Mouse (Mus musculus): ENCODE measurements around the gene Ampd2. TPM values are rescaled to one million over a fixed set of nuclear protein-coding genes. Genes with fewer than 3 reads are reported as not detected.

Gene Ampd2
- total RNA-seq, 4 experiments from 2014 or later = 3.1 to 4.4 (median 3.6) TPM

GRCm38 (mm10) chr3:108069231-108069870, 17.1 kb downstream of the Ampd2 start:
- peak in 1 of 2 experiments; percentile 22 for DNase-seq (ENCODE audit: low spot score in 2 of 2)

GRCm38 (mm10) chr3:108068826-108069225, 17.6 kb downstream of the Ampd2 start:
- DNase-seq (ENCODE audit: low spot score in 2 of 2) = no peak

GRCm38 (mm10) chr3:108067370-108067934, 19.0 kb downstream of the Ampd2 start:
- DNase-seq (ENCODE audit: low spot score in 2 of 2) = no peak

GRCm38 (mm10) chr3:108065551-108065950, 20.9 kb downstream of the Ampd2 start:
- DNase-seq (ENCODE audit: low spot score in 2 of 2) = no peak

- DNase-seq (ENCODE audit: low spot score in 2 of 2) = no peak
Observed at GRCm38 (mm10) chr3:108064672-108065071, 21.8 kb downstream of the Ampd2 start.

- DNase-seq (ENCODE audit: low spot score in 2 of 2) = no peak
Observed at GRCm38 (mm10) chr3:108062648-108063047, 23.8 kb downstream of the Ampd2 start.

- DNase-seq (ENCODE audit: low spot score in 2 of 2) = no peak
Observed at GRCm38 (mm10) chr3:108061420-108061819, 25.0 kb downstream of the Ampd2 start.

- no peak for DNase-seq (ENCODE audit: low spot score in 2 of 2)
Observed at GRCm38 (mm10) chr3:108050493-108050892, 36.0 kb downstream of the Ampd2 start.

GRCm38 (mm10) chr3:108048306-108048705, 38.1 kb downstream of the Ampd2 start:
- DNase-seq (ENCODE audit: low spot score in 2 of 2) = no peak

- DNase-seq (ENCODE audit: low spot score in 2 of 2) = no peak
Observed at GRCm38 (mm10) chr3:108046944-108047655, 39.4 kb downstream of the Ampd2 start.

GRCm38 (mm10) chr3:108044394-108045140, 41.9 kb downstream of the Ampd2 start, which contains the start of gene Gstm4:
Gstm4 (minus strand) TSS chr3:108044894.
- DNase-seq (ENCODE audit: low spot score in 2 of 2) = peak; percentile 83 to 88

- DNase-seq (ENCODE audit: low spot score in 2 of 2) = no peak
Observed at GRCm38 (mm10) chr3:108033156-108033555, 53.3 kb downstream of the Ampd2 start.

GRCm38 (mm10) chr3:108032113-108032512, 54.3 kb downstream of the Ampd2 start:
- DNase-seq (ENCODE audit: low spot score in 2 of 2) = no peak

GRCm38 (mm10) chr3:108028641-108029365, 57.6 kb downstream of the Ampd2 start:
- DNase-seq (ENCODE audit: low spot score in 2 of 2) = no peak

GRCm38 (mm10) chr3:108026597-108026996, 59.9 kb downstream of the Ampd2 start:
- DNase-seq (ENCODE audit: low spot score in 2 of 2) = no peak

GRCm38 (mm10) chr3:108026049-108026448, 60.4 kb downstream of the Ampd2 start:
- DNase-seq (ENCODE audit: low spot score in 2 of 2) = no peak

GRCm38 (mm10) chr3:108025318-108025717, 61.1 kb downstream of the Ampd2 start:
- no peak for DNase-seq (ENCODE audit: low spot score in 2 of 2)
